ENCODE assay signal across 15 mouse cellular contexts in the genomic region with DNA sequence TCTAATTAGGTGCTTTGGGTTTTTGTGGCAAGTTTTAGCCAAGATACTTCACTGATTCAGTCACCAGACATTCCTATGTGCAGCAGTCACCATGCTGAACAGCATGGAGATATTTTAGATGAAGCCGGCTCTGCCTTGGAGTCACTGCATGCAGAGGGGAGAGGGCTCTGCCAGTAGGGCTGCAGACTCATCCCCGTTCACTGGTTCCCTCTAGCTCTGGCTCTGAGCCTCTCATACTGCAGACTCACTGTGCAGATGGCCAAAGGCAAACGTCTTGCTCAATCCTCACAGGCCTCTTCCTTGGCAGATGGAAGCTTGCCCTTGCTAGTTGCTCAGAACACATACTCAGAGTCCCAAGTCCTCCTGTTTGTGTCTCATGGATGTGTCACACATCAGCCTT.
"Had no signal": no experiment of that assay in that cellular context is flagged by ENCODE, and none has a peak within 500 bp of the region (broad histone marks: within the 10 kb centered on the region; RNA-seq: fewer than 3 reads in every experiment).

No protein-coding gene starts in this region.

- H3K4me2 ChIP-seq: lung, embryonic 14.5 days; midbrain, embryonic 12.5 days; neural tube, embryonic 13.5 days; neural tube, embryonic 15.5 days had no signal

- H3K4me3 ChIP-seq: midbrain, embryonic 10.5 days; midbrain, embryonic 12.5 days; myocyte; neural tube, embryonic 13.5 days; neural tube, embryonic 15.5 days had no signal

- H3K27ac ChIP-seq: midbrain, embryonic 10.5 days; midbrain, embryonic 12.5 days; neural tube, embryonic 13.5 days; neural tube, embryonic 15.5 days had no signal

- H3K36me3 ChIP-seq: midbrain, embryonic 10.5 days; midbrain, embryonic 12.5 days; neural tube, embryonic 13.5 days; neural tube, embryonic 15.5 days had no signal

- ATAC-seq: midbrain, embryonic 16.5 days had no signal

- H3K9me3 ChIP-seq: midbrain, embryonic 10.5 days; midbrain, embryonic 12.5 days; neural tube, embryonic 13.5 days; neural tube, embryonic 15.5 days had no signal

- DNase-seq: midbrain, embryonic 14.5 days; retina, postnatal 1 day; right cerebral cortex, adult 18-20 months; right cerebral cortex, postnatal 4 days; spleen, adult 18-20 months; thymus, adult 18-20 months; thymus, postnatal 14 days; thymus, postnatal 36 days had no signal

- H3K9ac ChIP-seq: lung, embryonic 14.5 days; midbrain, embryonic 12.5 days; neural tube, embryonic 13.5 days; neural tube, embryonic 15.5 days had no signal

- H3K27me3 ChIP-seq: midbrain, embryonic 12.5 days; neural tube, embryonic 13.5 days; neural tube, embryonic 15.5 days had no signal

- H3K4me1 ChIP-seq: midbrain, embryonic 10.5 days; midbrain, embryonic 12.5 days; neural tube, embryonic 13.5 days; neural tube, embryonic 15.5 days had no signal
